Mouse (Mus musculus): ENCODE measurements around the gene Dlgap4. TPM values are rescaled to one million over a fixed set of nuclear protein-coding genes. Genes with fewer than 3 reads are reported as not detected.

Dlgap4 gene
- polyA plus RNA-seq, 1 experiment from 2014 or later = 121 TPM

DNA sequence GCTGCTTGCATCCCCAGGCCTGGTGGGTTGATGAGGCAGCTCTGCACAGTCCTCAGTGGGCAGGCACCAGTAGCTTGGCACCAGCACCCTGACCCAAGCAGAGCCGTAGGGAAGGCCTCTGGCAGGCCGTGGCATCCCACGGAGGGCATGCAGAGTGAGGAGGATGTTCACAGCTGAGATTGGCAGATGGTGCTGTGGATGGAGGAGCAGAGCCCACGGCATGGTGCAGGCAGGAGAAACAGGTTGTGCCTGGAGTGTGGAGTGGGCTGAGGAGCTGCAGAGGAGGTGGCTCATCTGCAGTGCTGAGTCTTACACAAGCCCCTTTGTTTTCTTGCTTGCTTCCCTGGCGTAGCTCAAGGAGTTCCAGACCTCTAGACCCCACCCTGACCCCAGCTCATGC lies 40.6 kb downstream of the Dlgap4 start:
- 86% methylated on average over 5 of the region's 5 CpGs for WGBS
- Histone ChIP-seq H3K9ac (ENCODE audit: low read length) (no peak overlapping the region), H3K4me2 (ENCODE audit: low read depth, severe bottlenecking) (no peak overlapping the region), H3K36me3 (ENCODE audit: control insufficient read depth, insufficient read depth, low read length) (no peaks in the 10 kb centered on the region), H3K4me1 (ENCODE audit: control insufficient read depth, insufficient read depth, low read length) (no peaks in the 10 kb centered on the region), H3K4me3 (ENCODE audit: low read depth, low read length) (no peak overlapping the region), H3K27ac (replicated peaks; ENCODE audit: low read depth, low read length) (no peak overlapping the region), H3K9me3 (ENCODE audit: control insufficient read depth, low read length) (no peaks in the 10 kb centered on the region), H3K27me3 (ENCODE audit: control insufficient read depth, insufficient read depth, low read length) (no peaks in the 10 kb centered on the region)
- no peak for DNase-seq (ENCODE audit: low spot score)
- no peak for ATAC-seq (ENCODE audit: insufficient number of reproducible peaks, low FRiP score, low TSS enrichment, low read depth)

DNA sequence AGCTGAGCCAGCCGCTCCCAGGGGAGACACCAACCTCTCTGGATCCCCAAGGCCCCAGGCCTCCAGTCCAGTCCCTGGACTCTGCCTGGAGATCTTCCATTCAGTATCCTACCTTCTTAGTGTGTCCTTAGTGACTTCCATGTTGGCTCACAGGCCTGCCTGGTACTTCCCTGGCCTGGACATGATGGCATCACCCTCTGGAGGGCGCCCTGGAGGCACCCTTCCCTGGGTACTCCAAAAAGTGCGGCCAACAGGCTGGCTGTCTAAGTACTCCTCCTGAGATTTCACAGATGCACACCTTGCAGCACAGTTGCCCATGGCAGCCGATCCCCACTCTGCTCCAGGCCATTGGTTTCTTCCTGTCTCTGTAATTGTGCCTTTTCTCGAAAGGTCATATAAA lies 42.1 kb downstream of the Dlgap4 start:
- DNase-seq (ENCODE audit: low spot score) = no peak
- H3K27me3 ChIP-seq (ENCODE audit: control insufficient read depth, insufficient read depth, low read length) = no peaks in the 10 kb centered on the region

DNA sequence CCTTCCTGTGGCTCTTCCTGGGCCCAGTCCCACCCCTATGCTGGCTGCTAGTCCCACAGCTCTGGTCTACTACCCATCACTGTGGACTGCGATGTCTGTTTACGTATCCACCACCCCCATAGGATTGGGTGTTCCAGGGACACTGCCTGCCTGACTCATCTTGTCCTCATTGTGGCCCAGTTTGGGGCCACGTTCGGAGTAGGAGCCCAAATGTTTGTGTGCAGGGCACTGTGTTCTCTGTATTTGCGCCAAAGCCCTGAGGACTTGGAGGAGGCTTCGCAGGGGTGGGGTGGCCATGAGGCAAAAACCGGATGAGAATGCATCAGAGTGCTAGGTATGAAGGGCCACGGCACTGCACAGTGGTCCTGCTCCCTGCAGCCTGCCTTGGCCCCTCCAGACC lies 44.0 kb downstream of the Dlgap4 start:
- H3K4me3 ChIP-seq (ENCODE audit: low read depth, low read length) = no peak overlapping the region
- H3K4me1 ChIP-seq (ENCODE audit: control insufficient read depth, insufficient read depth, low read length) = no peaks in the 10 kb centered on the region
- no peak overlapping the region for H3K4me2 ChIP-seq (ENCODE audit: low read depth, severe bottlenecking)
- H3K9me3 ChIP-seq (ENCODE audit: control insufficient read depth, low read length) = no peaks in the 10 kb centered on the region
- H3K27me3 ChIP-seq (ENCODE audit: control insufficient read depth, insufficient read depth, low read length) = no peaks in the 10 kb centered on the region
- ATAC-seq (ENCODE audit: insufficient number of reproducible peaks, low FRiP score, low TSS enrichment, low read depth) (no peak), DNase-seq (ENCODE audit: low spot score) (no peak)
- H3K27ac ChIP-seq (replicated peaks; ENCODE audit: low read depth, low read length) = no peak overlapping the region
- H3K36me3 ChIP-seq (ENCODE audit: control insufficient read depth, insufficient read depth, low read length) = no peaks in the 10 kb centered on the region
- 84% methylated on average over 8 of the region's 8 CpGs for WGBS
- H3K9ac ChIP-seq (ENCODE audit: low read length) = no peak overlapping the region

More for the DNA sequence above, 42.1 kb downstream of the Dlgap4 start:
- no peak overlapping the region for H3K27ac ChIP-seq (replicated peaks; ENCODE audit: low read depth, low read length)
- no peak for ATAC-seq (ENCODE audit: insufficient number of reproducible peaks, low FRiP score, low TSS enrichment, low read depth)
- no peak overlapping the region for H3K4me2 ChIP-seq (ENCODE audit: low read depth, severe bottlenecking)
- H3K9me3 ChIP-seq (ENCODE audit: control insufficient read depth, low read length) = no peaks in the 10 kb centered on the region
- no peak overlapping the region for H3K4me3 ChIP-seq (ENCODE audit: low read depth, low read length)
- H3K4me1 ChIP-seq (ENCODE audit: control insufficient read depth, insufficient read depth, low read length) = no peaks in the 10 kb centered on the region
- no peaks in the 10 kb centered on the region for H3K36me3 ChIP-seq (ENCODE audit: control insufficient read depth, insufficient read depth, low read length)
- 58% methylated on average over 5 of the region's 5 CpGs for WGBS
- H3K9ac ChIP-seq (ENCODE audit: low read length) = no peak overlapping the region

DNA sequence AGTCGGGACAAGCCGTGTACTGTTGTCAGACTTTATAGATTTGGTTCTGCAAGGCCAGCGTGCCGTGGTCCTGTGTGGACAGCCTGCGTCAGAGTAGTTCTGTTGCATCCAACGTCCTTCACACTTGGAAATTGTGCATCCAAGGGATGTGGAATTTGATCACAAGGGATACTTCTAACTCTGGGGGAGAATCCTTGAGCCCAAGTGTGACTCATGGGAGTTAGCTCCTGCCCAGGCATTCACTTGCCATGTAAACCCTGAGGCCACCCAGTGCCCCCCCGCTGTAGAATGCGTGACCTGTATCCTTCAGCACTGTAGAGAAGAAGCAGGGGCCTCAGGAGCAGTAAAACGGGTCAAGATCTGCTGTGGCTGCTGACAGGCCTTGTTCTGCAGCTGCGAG lies 44.7 kb downstream of the Dlgap4 start:
- no peak overlapping the region for H3K9ac ChIP-seq (ENCODE audit: low read length)
- WGBS = 87% methylated on average over 10 of the region's 10 CpGs

DNA sequence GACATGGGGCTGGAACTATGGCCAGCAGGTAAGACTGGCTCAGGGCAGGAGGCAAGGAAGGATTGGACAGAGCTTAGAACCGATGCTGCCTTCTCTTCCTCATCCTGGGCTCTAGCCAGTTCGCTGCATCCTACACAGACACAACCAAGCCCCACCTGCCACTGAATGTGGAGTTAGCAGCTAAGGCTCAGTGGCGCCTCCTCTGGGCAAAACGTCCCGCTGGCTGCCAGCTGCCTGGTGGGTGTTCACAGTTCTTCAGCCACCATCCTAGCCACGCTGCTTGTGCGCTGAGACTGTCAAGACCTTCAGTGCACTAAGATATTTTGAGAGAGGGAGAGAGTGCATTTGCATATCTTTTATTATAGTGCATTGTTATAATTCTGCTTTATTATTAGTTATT lies 45.2 kb downstream of the Dlgap4 start:
- Histone ChIP-seq H3K4me2 (ENCODE audit: low read depth, severe bottlenecking) (no peak overlapping the region), H3K27ac (replicated peaks; ENCODE audit: low read depth, low read length) (no peak overlapping the region), H3K4me1 (ENCODE audit: control insufficient read depth, insufficient read depth, low read length) (no peaks in the 10 kb centered on the region), H3K4me3 (ENCODE audit: low read depth, low read length) (no peak overlapping the region), H3K27me3 (ENCODE audit: control insufficient read depth, insufficient read depth, low read length) (no peaks in the 10 kb centered on the region), H3K9me3 (ENCODE audit: control insufficient read depth, low read length) (no peaks in the 10 kb centered on the region), H3K9ac (ENCODE audit: low read length) (no peak overlapping the region), H3K36me3 (ENCODE audit: control insufficient read depth, insufficient read depth, low read length) (no peaks in the 10 kb centered on the region)
- ATAC-seq (ENCODE audit: insufficient number of reproducible peaks, low FRiP score, low TSS enrichment, low read depth) = no peak
- WGBS = 64% methylated on average over 7 of the region's 7 CpGs
- DNase-seq (ENCODE audit: low spot score) = no peak

More for the DNA sequence above, 44.7 kb downstream of the Dlgap4 start:
- no peak for DNase-seq (ENCODE audit: low spot score)
- Histone ChIP-seq H3K36me3 (ENCODE audit: control insufficient read depth, insufficient read depth, low read length) (no peaks in the 10 kb centered on the region), H3K9me3 (ENCODE audit: control insufficient read depth, low read length) (no peaks in the 10 kb centered on the region), H3K27me3 (ENCODE audit: control insufficient read depth, insufficient read depth, low read length) (no peaks in the 10 kb centered on the region), H3K4me1 (ENCODE audit: control insufficient read depth, insufficient read depth, low read length) (no peaks in the 10 kb centered on the region), H3K27ac (replicated peaks; ENCODE audit: low read depth, low read length) (no peak overlapping the region), H3K4me3 (ENCODE audit: low read depth, low read length) (no peak overlapping the region), H3K4me2 (ENCODE audit: low read depth, severe bottlenecking) (no peak overlapping the region)
- no peak for ATAC-seq (ENCODE audit: insufficient number of reproducible peaks, low FRiP score, low TSS enrichment, low read depth)

DNA sequence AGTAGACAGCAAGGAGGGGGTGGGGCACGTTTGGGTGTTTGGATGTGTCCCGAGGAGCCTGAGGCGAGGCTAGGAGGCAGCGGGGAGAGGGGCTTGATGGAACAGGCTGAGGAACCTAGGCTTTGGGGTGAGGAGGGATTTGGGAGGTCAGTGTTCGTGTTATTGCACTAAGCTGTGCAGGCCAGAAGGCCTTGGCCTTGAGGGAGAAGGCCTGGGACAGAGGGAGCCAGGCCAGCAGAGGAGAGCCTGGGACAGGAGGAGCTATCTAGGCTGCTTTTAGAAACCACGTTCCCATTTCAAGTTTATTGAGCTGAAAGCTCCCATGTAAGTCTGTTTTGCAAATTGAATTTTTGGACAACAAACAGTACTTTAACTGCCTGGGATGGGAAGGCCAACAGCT lies 46.5 kb downstream of the Dlgap4 start:
- no peaks in the 10 kb centered on the region for H3K9me3 ChIP-seq (ENCODE audit: control insufficient read depth, low read length)
- no peak overlapping the region for H3K27ac ChIP-seq (replicated peaks; ENCODE audit: low read depth, low read length)
- no peaks in the 10 kb centered on the region for H3K36me3 ChIP-seq (ENCODE audit: control insufficient read depth, insufficient read depth, low read length)
- H3K4me3 ChIP-seq (ENCODE audit: low read depth, low read length) = no peak overlapping the region
- H3K27me3 ChIP-seq (ENCODE audit: control insufficient read depth, insufficient read depth, low read length) = no peaks in the 10 kb centered on the region; the same call in 1 of the 2 replicates
- WGBS = 79% methylated on average over 6 of the region's 6 CpGs
- ATAC-seq (ENCODE audit: insufficient number of reproducible peaks, low FRiP score, low TSS enrichment, low read depth) = no peak
- DNase-seq (ENCODE audit: low spot score) = no peak
- H3K9ac ChIP-seq (ENCODE audit: low read length) = no peak overlapping the region
- no peaks in the 10 kb centered on the region for H3K4me1 ChIP-seq (ENCODE audit: control insufficient read depth, insufficient read depth, low read length)
- H3K4me2 ChIP-seq (ENCODE audit: low read depth, severe bottlenecking) = no peak overlapping the region

DNA sequence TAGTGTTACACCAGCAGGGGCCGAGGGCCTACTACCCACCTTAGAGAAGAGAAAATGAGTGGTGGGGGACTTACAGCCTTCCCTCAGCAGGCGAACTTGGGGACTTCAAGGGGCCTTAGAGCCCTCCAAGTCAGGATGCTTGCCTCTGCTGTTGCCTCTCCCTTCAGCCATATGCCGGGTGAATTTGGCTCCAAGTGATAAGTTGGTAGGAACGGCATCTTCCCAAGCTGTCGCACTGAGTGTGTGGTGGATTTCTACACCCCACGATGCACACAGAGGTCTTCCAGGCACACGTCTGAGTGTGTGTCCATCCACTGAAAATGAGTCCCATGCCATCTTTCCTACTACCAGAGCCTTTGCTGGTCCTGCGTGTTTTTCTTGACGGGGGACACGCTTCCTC lies 49.7 kb downstream of the Dlgap4 start:
- Histone ChIP-seq H3K4me1 (ENCODE audit: control insufficient read depth, insufficient read depth, low read length) (no peaks in the 10 kb centered on the region), H3K27me3 (ENCODE audit: control insufficient read depth, insufficient read depth, low read length) (no peaks in the 10 kb centered on the region; the same call in 1 of the 2 replicates), H3K9me3 (ENCODE audit: control insufficient read depth, low read length) (no peaks in the 10 kb centered on the region), H3K4me2 (ENCODE audit: low read depth, severe bottlenecking) (no peak overlapping the region), H3K36me3 (ENCODE audit: control insufficient read depth, insufficient read depth, low read length) (no peaks in the 10 kb centered on the region), H3K4me3 (ENCODE audit: low read depth, low read length) (no peak overlapping the region), H3K27ac (replicated peaks; ENCODE audit: low read depth, low read length) (no peak overlapping the region), H3K9ac (ENCODE audit: low read length) (no peak overlapping the region)
- WGBS = 81% methylated on average over 10 of the region's 10 CpGs
- DNase-seq (ENCODE audit: low spot score) (no peak), ATAC-seq (ENCODE audit: insufficient number of reproducible peaks, low FRiP score, low TSS enrichment, low read depth) (no peak)

DNA sequence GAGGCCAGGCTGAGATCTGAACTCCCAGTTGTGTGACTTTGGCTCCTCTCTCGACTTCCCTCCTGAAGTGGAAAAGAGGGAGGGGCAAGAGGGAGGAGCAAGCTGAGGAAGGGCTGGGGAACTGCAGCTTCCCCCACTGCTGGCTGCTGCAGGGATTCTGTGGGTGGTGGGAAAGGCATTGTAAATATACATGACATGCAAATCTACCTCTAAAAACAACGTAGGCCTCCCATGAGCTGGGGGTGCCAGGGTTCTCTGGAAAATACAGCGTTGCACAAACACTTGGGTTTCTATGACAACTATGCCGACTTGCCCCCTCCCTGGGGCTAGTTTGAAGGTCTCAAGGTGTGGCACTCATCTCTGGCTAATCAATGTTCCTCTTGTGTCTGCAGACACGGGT lies 50.9 kb downstream of the Dlgap4 start:
- WGBS = 16% methylated on average over 5 of the region's 5 CpGs
- DNase-seq (ENCODE audit: low spot score) = no peak
- no peaks in the 10 kb centered on the region for H3K36me3 ChIP-seq (ENCODE audit: control insufficient read depth, insufficient read depth, low read length)
- H3K27ac ChIP-seq (replicated peaks; ENCODE audit: low read depth, low read length) = no peak overlapping the region
- H3K9me3 ChIP-seq (ENCODE audit: control insufficient read depth, low read length) = no peaks in the 10 kb centered on the region
- no peaks in the 10 kb centered on the region for H3K4me1 ChIP-seq (ENCODE audit: control insufficient read depth, insufficient read depth, low read length)
- H3K9ac ChIP-seq (ENCODE audit: low read length) = no peak overlapping the region
- no peak overlapping the region for H3K4me2 ChIP-seq (ENCODE audit: low read depth, severe bottlenecking)
- ATAC-seq (ENCODE audit: insufficient number of reproducible peaks, low FRiP score, low TSS enrichment, low read depth) = no peak
- H3K27me3 ChIP-seq (ENCODE audit: control insufficient read depth, insufficient read depth, low read length) = no peaks in the 10 kb centered on the region; the same call in 1 of the 2 replicates
- no peak overlapping the region for H3K4me3 ChIP-seq (ENCODE audit: low read depth, low read length)

DNA sequence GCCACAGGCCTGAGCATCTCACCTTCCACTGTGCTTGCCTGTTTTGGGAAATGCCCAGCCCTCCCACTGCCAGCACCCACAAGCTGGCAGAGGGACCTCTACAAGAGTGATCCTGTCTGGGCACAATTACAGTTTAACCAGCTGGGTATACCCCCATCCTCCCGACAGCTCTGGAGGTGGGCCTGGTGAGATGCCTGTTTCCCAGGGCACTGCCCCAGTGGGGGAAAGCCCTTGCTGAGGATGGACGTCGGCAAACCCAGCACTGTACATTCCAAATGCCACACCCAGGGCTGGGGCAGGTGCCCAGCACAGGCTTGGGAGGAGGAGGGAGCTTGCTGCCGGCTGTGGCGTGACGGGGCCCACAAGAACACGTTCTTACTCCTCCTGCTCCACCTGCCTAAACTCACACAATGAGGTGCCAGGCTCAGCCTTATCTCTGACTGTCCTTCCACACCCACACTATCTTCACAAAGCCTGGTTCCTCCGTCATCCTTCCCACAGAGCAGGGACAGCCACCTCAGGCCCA lies 51.6 kb downstream of the Dlgap4 start:
- H3K36me3 ChIP-seq (ENCODE audit: control insufficient read depth, insufficient read depth, low read length) = no peaks in the 10 kb centered on the region
- H3K9me3 ChIP-seq (ENCODE audit: control insufficient read depth, low read length) = no peaks in the 10 kb centered on the region
- H3K27ac ChIP-seq (replicated peaks; ENCODE audit: low read depth, low read length) = no peak overlapping the region
- no peak for ATAC-seq (ENCODE audit: insufficient number of reproducible peaks, low FRiP score, low TSS enrichment, low read depth)
- no peak overlapping the region for H3K9ac ChIP-seq (ENCODE audit: low read length)
- no peaks in the 10 kb centered on the region; the same call in 1 of the 2 replicates for H3K27me3 ChIP-seq (ENCODE audit: control insufficient read depth, insufficient read depth, low read length)
- no peak overlapping the region for H3K4me2 ChIP-seq (ENCODE audit: low read depth, severe bottlenecking)
- WGBS = 68% methylated on average over 8 of the region's 8 CpGs
- H3K4me3 ChIP-seq (ENCODE audit: low read depth, low read length) = no peak overlapping the region
- DNase-seq (ENCODE audit: low spot score) = no peak
- no peaks in the 10 kb centered on the region for H3K4me1 ChIP-seq (ENCODE audit: control insufficient read depth, insufficient read depth, low read length)

Data from limb, embryonic 11.5 days (tissue).